9 mouse cellular contexts compared by ENCODE assay signal in genomic region chr1:167617995-167618489, GRCm38 (mm10). TPM values are rescaled to one million over a fixed set of nuclear protein-coding genes. Genes with fewer than 3 reads are reported as not detected.
DNase-seq lines count a peak whose midpoint lies in the region; ATAC-seq lines count a peak whose summit lies in the region.
"Had no signal": no experiment of that assay in that cellular context is flagged by ENCODE, and none has a peak within 500 bp of the region (broad histone marks: within the 10 kb centered on the region; RNA-seq: fewer than 3 reads in every experiment).

No protein-coding gene starts in this region.

- H3K9me3 ChIP-seq in neural tube, embryonic 15.5 days (replicated peaks): no peaks in the 10 kb centered on the region
- H3K9me3 ChIP-seq: midbrain, embryonic 12.5 days had no signal

- H3K4me1 ChIP-seq in neural tube, embryonic 15.5 days: peaks cover 4% of the 10 kb centered on the region; the same call in 1 of the 2 replicates
- H3K4me1 ChIP-seq: midbrain, embryonic 12.5 days had no signal

- no peak overlapping the region for H3K4me2 ChIP-seq in neural tube, embryonic 15.5 days
- H3K4me2 ChIP-seq: midbrain, embryonic 12.5 days had no signal

- H3K4me3 ChIP-seq in neural tube, embryonic 15.5 days (replicated peaks): no peak overlapping the region
- H3K4me3 ChIP-seq: midbrain, embryonic 12.5 days had no signal

- no peaks in the 10 kb centered on the region for H3K27me3 ChIP-seq in neural tube, embryonic 15.5 days (replicated peaks)
- H3K27me3 ChIP-seq: midbrain, embryonic 12.5 days had no signal

- ATAC-seq in cerebellum, adult (ENCODE audit: insufficient number of reproducible peaks, low FRiP score, low TSS enrichment): peak; percentile 43; the same call in 1 of the 2 replicates
- ATAC-seq in neural tube, embryonic 15.5 days (ENCODE audit: low FRiP score): peak; percentile 59; the same call in 1 of the 2 replicates

- no peaks in the 10 kb centered on the region for H3K36me3 ChIP-seq in neural tube, embryonic 15.5 days
- H3K36me3 ChIP-seq: midbrain, embryonic 12.5 days had no signal

- 72% methylated on average over 18 of the region's 18 CpGs for WGBS in neural tube, embryonic 15.5 days

- H3K9ac ChIP-seq in neural tube, embryonic 15.5 days (replicated peaks): no peak overlapping the region
- H3K9ac ChIP-seq: midbrain, embryonic 12.5 days had no signal

- 0 out of 2 replicates have a peak overlapping the region, but pooled peaks have one; percentile 18 for H3K27ac ChIP-seq in neural tube, embryonic 15.5 days (replicated peaks)
- H3K27ac ChIP-seq: midbrain, embryonic 12.5 days had no signal

- no peak for DNase-seq in cerebellum, adult 11 months
- DNase-seq in retina, embryonic 14.5 days (ENCODE audit: low spot score): peak; percentile 21
- no peak for DNase-seq in retina, postnatal 1 day
- DNase-seq in kidney, postnatal 14 days: peak; percentile 18
- DNase-seq in urinary bladder, postnatal 25 days (ENCODE audit: low spot score): no peak
- no peak for DNase-seq in testis, postnatal 14 days (ENCODE audit: low spot score)

RNA-seq across cellular contexts. Expression of gene Rxrg, which starts 19.9 kb away (rescaled TPM):
- 19.8 and 20.8 TPM in 2 replicates for polyA plus RNA-seq in neural tube, embryonic 15.5 days (2015; fragmentation: Nextera tagmentation; extraction: Ambion mirVana)

Comparison
In these comparisons a context has a peak if more than half of its experiments do, and no peak if none do; other contexts are left out.
1. DNase-seq: peak in retina, embryonic 14.5 days (single experiment) and kidney, postnatal 14 days (single experiment); none in cerebellum, adult 11 months (single experiment), retina, postnatal 1 day (single experiment), urinary bladder, postnatal 25 days (single experiment) and testis, postnatal 14 days (single experiment).